Mouse (Mus musculus) C2C12 (cell line): Measurements from ENCODE around the gene Fscn3. TPM values are rescaled to one million over a fixed set of nuclear protein-coding genes. Genes with fewer than 3 reads are reported as not detected.

Source experiments
- H3K27me3 ChIP-seq: one replicate; pipeline ENCODE4 v1.6.1; 2011; ENCODE audit not compliant: control insufficient read depth, insufficient read depth, insufficient read length
- H3K36me3 ChIP-seq: one replicate; pipeline ENCODE4 v1.6.1; 2011; ENCODE audit not compliant: control insufficient read depth, insufficient read depth
- H3K4me3 ChIP-seq: one replicate; pipeline ENCODE4 v1.5.1; 2011; ENCODE audit warnings: mild to moderate bottlenecking, control low read depth; ENCODE audit not compliant: poor library complexity, insufficient read depth, severe bottlenecking
- H3K79me2 ChIP-seq: one replicate; pipeline ENCODE4 v1.6.1; 2011; ENCODE audit not compliant: control insufficient read depth, insufficient read depth
- H3K79me3 ChIP-seq: one replicate; pipeline ENCODE4 v1.6.1; 2011; ENCODE audit warnings: low read depth, control low read depth
- H3ac ChIP-seq: one replicate; pipeline ENCODE3; 2011; ENCODE audit warnings: low read depth; ENCODE audit not compliant: control insufficient read depth, insufficient read length
- CEBPB ChIP-seq: IDR thresholded peaks from one replicate; pipeline ENCODE4 v1.6.1; 2011; ENCODE audit warnings: low read depth, mild to moderate bottlenecking, control low read depth, moderate library complexity
- CTCF ChIP-seq: IDR thresholded peaks from one replicate; pipeline ENCODE4 v1.5.1; 2011; ENCODE audit not compliant: control insufficient read depth, insufficient read depth, insufficient read length
- FOSL1 ChIP-seq: IDR thresholded peaks from one replicate; pipeline ENCODE4 v1.8.0; 2011; ENCODE audit warnings: mild to moderate bottlenecking, low read length; ENCODE audit not compliant: poor library complexity, insufficient read depth, severe bottlenecking
- MAX ChIP-seq: IDR thresholded peaks from one replicate; pipeline ENCODE4 v1.6.1; 2011; ENCODE audit warnings: mild to moderate bottlenecking, control low read depth
- MYOD1 ChIP-seq: IDR thresholded peaks from one replicate; pipeline ENCODE4 v1.6.1; 2011; ENCODE audit warnings: low read depth; ENCODE audit not compliant: control insufficient read depth, insufficient read length
- MYOG ChIP-seq: IDR thresholded peaks from one replicate; pipeline ENCODE4 v1.6.1; 2011; ENCODE audit not compliant: control insufficient read depth, insufficient read length; ENCODE audit errors: extremely low read depth
- USF1 ChIP-seq: IDR thresholded peaks from one replicate; pipeline ENCODE4 v1.6.1; 2011; ENCODE audit warnings: low read depth, mild to moderate bottlenecking, control low read depth, moderate library complexity
- polyA plus RNA-seq: library from polyadenylated mRNA; unstranded; fragments of >200 nt; fragmentation: generic; extraction: Trizol; gene quantifications from one replicate; pipeline ENCODE4 v1.2.1, GENCODE M21; 2012; ENCODE audit warnings: missing spikeins

Gene Fscn3
- polyA plus RNA-seq, 1 experiment = not detected

DNA sequence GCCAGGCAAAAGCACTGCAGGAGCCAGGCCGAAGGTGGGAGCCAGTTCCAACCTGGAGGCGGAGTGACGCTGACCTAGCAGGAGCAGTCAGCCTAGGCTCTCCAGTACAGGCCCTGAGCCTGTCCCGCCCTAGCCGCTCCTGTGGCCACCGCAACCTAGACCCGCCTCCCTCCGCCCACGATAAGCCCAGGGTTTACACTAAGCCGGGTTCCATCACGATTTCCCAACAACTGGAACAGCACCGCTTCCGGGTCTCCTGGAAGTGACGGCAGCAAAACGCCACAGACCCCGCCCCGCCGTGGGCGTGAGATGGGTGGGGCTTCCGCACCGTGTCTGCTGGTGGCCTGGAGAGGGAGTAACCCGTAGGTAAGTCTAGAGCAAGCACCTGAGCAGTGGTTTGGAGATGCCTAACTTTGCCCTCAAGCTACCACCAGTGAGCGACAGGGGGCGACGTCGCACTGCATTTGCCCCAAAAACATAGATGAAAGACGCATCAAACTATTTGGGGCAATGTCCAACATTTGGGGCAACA, 6.1 kb upstream of the Fscn3 start:
- TF ChIP-seq USF1 (no peak), CEBPB (peak; percentile 86), MAX (peak; percentile 30), MYOG (no peak), CTCF (peak; percentile 34), MYOD1 (no peak), FOSL1 (no peak)
- Histone ChIP-seq H3K4me3 (peak overlapping the region; percentile 56), H3K27me3 (no peaks in the 10 kb centered on the region), H3ac (peak overlapping the region; percentile 84), H3K79me2 (peaks cover 32% of the 10 kb centered on the region), H3K79me3 (peaks cover 14% of the 10 kb centered on the region), H3K36me3 (peaks cover 10% of the 10 kb centered on the region)

DNA sequence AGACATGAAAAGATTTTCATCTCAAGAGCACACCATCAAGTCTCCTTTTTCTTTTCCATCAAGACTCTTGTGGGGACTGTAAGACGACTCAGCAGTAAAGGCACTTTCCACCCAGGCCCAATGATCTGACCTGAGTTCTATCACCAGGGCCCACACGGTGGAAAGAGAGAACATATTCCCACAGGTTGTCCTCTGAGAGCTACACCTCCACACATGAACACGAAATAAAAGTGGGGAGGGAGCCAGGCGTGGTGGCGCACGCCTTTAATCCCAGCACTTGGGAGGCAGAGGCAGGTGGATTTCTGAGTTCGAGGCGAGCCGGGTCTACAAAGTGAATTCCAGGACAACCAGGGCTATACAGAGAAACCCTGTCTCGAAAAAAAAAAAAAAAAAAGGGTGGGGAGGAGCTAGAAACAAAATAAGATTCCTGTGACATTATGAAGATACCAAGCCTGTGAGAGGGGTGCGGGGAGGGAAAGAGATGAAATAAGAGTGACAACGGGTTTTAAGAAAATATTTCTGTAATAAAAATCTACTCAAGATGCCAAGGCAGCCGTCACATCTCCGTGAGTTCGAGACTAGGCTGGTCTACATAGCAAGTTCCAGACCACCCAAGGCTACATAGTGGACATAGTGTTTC, 4.8 kb upstream of the Fscn3 start:
- H3K79me2 ChIP-seq = peaks cover 32% of the 10 kb centered on the region
- H3ac ChIP-seq = no peak overlapping the region
- TF ChIP-seq CTCF (no peak), USF1 (no peak), MAX (no peak), FOSL1 (no peak), MYOG (no peak), MYOD1 (no peak), CEBPB (no peak)
- H3K79me3 ChIP-seq = peaks cover 14% of the 10 kb centered on the region
- H3K4me3 ChIP-seq = peak overlapping the region; percentile 89
- peaks cover 16% of the 10 kb centered on the region for H3K36me3 ChIP-seq
- no peaks in the 10 kb centered on the region for H3K27me3 ChIP-seq

DNA sequence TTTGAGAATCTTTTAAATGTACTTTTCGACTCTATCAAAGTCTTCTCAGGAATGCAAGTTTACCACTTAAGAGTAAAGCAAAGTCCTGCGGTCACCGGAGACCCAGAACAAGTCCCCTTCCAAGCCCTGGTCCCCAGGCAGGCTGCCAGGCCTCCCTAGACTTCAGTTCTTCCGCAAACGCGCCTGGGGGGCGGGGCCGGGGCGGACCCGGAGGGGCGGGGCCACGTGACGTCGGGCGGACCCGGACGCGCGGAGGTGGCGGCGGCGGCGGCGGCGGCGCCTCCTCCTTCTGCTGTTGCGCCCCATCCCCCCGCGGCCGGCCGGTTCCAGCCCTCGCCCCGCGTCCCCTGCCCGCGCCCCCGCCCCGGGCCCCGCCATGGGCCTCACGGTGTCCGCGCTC, 4.3 kb upstream of the Fscn3 start, which contains the start of gene Arf5:
Arf5 (plus strand) TSS at position 248 of the 400 bp plus-strand sequence.
- H3K79me3 ChIP-seq = peaks cover 14% of the 10 kb centered on the region
- peak; percentile 15 for TF ChIP-seq USF1
- no peak for TF ChIP-seq FOSL1
- H3ac ChIP-seq = peak within 1 kb of the TSS; percentile 95
- H3K4me3 ChIP-seq = peak within 1 kb of the TSS; percentile 89
- no peaks in the 10 kb centered on the region for H3K27me3 ChIP-seq
- H3K79me2 ChIP-seq = peaks cover 32% of the 10 kb centered on the region
- peaks cover 16% of the 10 kb centered on the region for H3K36me3 ChIP-seq

DNA sequence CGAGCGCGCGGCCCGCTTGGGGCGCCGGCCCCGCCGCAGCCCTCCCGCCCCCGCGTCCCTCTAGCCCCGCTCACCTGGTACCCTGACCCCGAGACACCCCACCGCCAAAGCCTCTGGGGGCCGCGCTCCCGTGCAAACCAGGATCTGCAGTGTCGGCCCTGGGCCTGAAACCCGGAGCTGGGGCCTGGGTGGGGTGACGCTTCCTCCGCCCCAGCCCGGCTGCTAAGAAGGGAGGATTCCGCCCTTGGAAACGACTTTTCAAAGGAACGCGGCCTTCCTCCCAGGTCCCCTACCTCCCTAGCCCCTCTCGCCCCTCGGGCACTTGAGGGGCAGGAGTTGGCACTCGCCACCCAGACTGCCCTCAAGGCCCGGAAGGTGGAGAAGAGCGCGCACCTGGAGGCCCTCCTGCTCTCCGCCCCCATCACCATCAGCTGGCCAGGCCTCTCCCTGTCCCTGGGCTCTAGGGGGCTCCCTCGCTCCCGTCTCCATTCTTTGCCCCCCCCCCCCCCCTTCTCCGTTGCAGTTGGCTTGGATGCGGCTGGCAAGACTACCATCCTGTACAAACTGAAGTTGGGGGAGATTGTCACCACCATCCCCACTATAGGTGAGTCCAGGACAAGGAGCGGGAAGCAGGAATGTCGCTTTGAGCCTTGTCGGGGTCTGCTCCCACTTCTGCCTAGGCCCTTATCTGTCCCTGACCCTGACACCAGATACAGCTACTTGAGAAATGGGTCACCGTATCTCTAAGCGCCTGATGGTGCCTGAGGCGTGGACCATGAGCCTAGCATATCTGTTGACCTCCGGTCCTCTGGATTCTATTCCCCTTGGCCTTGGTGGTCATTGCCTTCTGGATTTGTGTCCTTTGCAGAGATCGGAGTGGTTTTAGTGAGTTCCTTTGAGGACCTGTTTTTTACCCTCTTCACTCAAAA, 3.6 kb upstream of the Fscn3 start:
- Histone ChIP-seq H3K4me3 (peak overlapping the region; percentile 89), H3K79me2 (peaks cover 32% of the 10 kb centered on the region), H3ac (peak overlapping the region; percentile 95), H3K27me3 (no peaks in the 10 kb centered on the region), H3K79me3 (peaks cover 14% of the 10 kb centered on the region), H3K36me3 (peaks cover 10% of the 10 kb centered on the region)
- TF ChIP-seq FOSL1 (no peak), CTCF (peak; percentile 44)

DNA sequence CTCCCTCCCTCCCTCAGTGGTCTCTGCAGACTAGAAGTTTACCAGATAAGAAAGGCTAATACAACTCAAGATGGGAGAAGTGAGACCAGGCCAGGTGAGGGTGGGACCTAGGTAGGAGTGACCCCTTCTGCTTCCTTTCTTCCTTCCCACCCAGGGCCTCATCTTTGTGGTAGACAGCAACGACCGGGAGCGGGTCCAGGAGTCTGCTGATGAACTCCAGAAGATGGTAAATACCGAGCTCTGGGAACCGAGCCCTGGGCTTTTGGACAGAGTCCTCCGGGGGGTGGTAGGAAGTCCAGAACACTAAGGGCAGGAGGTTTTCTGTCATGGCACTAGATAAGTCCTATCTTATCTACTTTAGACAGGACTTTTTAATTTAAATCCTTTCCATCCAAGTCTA, 2.6 kb upstream of the Fscn3 start:
- H3K4me3 ChIP-seq = no peak overlapping the region
- no peaks in the 10 kb centered on the region for H3K27me3 ChIP-seq
- TF ChIP-seq USF1 (no peak), FOSL1 (no peak), MYOD1 (no peak), MYOG (no peak), MAX (no peak)
- peaks cover 25% of the 10 kb centered on the region for H3K79me2 ChIP-seq
- no peak overlapping the region for H3ac ChIP-seq
- H3K36me3 ChIP-seq = peaks cover 6% of the 10 kb centered on the region
- peaks cover 11% of the 10 kb centered on the region for H3K79me3 ChIP-seq

DNA sequence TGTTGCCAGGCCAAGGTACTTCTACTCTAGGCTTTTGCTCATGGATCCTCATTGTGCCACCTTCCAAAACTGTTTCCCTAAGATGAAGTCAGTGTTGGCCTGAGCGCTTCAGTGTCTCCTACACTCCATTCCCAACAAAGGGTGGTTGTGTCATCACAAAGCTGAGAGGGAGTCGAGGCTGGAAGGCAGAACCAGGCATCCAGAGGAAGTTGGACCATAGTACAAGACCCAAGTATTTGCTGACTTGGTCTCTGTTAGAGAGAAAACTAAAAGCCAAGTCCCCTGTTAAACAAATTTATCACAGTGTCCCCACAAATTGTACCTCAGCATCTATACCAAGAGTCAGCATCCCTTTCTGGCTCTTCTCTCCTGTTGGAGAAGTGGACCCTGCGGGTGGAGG, 701 bp downstream of the Fscn3 start, which contains the start of gene Gcc1:
Gcc1 (minus strand) TSS at position 101 of the 400 bp plus-strand sequence.
- Histone ChIP-seq H3K79me3 (peaks cover 7% of the 10 kb centered on the region), H3K27me3 (no peaks in the 10 kb centered on the region), H3K79me2 (peaks cover 15% of the 10 kb centered on the region), H3K36me3 (peaks cover 6% of the 10 kb centered on the region), H3K4me3 (no peak within 1 kb of the TSS), H3ac (no peak within 1 kb of the TSS)
- TF ChIP-seq CTCF = no peak
- no peak for TF ChIP-seq USF1
- no peak for TF ChIP-seq MAX
- no peak for TF ChIP-seq FOSL1
- TF ChIP-seq CEBPB = no peak
- no peak for TF ChIP-seq MYOG
- no peak for TF ChIP-seq MYOD1
